Mouse (Mus musculus) testis, postnatal 14 days (tissue): ENCODE data around the gene Bcap29.
"Not testable (repeated sequence)": the region's sequence is repeated elsewhere in the genome, so short reads cannot be mapped to it uniquely, and the experiment has no call there.

Source experiments
- DNase-seq: peaks from one replicate; pipeline ENCODE4 v3.0.0; 2021; ENCODE audit warnings: low spot score

Bcap29 gene

DNA sequence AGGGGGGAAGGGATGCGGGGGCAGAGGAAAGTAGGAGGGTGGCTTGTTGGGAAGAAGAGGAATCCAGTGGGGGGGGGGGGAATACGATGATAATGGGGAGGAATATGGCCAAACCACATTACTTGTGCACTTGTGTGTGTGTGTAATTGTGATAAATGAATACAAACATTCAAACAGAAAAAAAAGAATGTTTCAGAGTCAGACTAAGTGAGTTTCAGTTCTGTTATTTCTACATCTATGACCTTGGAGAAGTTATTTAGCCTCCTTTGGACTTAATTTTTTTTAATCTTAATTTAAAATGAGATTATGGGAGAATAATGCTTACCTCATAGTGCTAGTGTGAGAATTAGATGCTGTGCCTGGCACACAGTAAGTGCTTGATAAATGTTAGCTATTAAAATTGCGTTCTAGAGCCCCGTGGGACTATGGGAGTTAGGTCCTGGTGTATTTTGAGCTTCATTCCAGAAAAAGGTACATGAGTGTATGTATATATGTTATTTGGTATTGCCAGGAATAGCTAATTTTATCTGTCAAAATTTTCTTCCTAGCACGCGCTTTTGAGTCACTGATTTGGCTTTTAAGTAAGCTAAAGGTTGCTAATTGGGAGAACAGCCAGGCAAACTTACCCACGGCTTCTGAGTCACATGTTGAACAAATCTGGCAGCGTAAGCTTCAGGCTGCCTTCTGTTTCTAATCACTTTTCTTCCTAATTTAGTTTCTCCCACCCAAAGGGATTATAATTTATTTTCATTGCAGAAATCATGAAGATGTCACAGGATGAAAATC is 55.6 kb downstream of the Bcap29 start:
- no peak for DNase-seq

DNA sequence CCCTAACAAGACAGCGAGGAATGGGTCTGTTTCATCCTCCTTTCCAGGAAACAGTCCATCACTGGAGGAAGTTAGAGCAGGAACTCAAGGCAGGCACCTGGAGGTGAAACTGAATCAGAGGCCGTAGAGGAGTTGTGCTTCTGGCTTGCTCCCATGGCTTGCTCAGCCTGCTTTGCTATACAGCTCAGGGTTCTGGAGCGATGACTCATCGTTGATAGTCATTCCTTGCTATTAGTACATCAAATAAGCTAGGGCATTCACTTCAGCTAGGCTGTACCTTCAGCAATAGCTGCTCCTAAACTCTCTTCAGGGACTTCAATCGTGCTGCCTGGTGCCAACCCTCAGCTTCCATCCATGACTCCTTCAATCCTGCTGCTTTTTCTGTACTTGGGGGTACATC is 60.0 kb downstream of the Bcap29 start:
- DNase-seq: no peak

DNA sequence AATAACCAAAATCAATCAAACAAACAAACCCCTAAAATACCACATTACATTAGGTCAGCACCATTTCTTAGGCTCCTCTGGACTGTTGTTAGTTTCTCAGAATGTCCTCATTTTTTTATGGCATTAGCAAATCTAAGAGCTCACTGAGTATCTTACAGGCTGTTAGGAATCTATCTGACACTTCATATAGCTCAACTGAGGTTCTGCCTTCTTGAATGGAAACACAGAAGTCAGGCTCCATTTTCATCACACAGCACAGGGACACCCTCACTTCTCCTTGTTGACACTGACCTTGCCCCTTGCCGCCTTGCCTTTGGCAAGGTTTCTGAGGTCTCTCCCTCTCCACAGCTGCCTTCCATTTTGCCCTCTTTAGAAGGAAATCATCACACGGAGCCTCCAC is 64.7 kb downstream of the Bcap29 start:
- DNase-seq: no peak

DNA sequence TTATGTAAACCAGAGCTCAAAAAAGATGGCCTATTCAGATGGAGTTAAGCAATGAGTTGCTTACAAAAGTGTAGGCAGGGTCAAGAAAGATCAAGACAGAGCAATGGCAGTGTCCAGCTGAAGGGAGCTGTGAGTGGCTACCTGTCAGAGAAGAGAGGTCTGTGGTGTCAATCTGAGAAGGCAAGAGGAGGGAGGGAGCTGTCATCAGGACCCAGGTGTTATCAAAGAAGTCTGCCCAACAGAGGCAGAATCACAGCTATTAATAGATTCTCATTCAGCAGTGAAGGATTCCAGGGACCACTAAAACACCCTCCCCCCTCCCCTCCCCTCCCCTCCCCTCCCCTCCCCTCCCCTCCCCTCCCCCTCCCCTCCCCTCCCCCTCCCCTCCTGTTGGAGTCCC is 65.8 kb downstream of the Bcap29 start:
- DNase-seq: no peak

DNA sequence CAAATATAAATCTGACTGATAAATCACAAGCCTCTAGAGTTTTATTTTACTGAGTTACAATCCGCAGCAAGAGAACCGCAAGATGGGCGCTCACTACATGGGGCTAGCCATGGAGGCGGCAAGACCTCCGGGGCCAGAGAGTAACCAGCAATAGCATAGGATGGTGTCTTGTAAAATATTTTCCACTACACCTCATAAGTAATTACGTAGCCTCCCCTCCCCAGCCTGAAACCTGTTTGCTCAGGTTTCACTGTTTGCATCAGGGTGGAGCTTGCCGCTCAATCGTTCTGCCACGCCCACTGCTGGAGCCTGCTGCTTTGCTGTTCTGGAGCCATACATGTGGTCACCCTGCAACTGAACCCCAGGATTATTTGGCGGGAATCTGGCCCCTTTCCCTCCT is 66.9 kb downstream of the Bcap29 start:
- DNase-seq: not testable (repeated sequence)

DNA sequence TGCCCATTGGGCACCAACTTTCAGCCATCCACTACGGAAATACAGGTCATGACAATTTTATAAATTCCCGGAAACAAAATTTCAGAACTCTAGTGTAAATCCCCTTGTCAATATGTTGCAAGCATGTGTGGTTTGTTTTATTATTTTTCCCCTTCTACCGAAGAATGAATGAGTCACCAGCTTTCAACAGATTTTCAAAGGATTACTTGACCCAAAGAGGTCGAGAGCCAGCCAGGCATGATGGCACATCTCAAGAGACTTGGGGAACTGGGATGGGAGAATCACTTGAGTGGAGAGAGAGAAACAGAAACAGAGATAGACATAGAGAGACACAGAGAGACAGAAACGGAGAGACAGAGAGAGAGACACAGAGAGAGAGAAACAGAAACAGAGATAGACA is 73.7 kb downstream of the Bcap29 start:
- no peak for DNase-seq

DNA sequence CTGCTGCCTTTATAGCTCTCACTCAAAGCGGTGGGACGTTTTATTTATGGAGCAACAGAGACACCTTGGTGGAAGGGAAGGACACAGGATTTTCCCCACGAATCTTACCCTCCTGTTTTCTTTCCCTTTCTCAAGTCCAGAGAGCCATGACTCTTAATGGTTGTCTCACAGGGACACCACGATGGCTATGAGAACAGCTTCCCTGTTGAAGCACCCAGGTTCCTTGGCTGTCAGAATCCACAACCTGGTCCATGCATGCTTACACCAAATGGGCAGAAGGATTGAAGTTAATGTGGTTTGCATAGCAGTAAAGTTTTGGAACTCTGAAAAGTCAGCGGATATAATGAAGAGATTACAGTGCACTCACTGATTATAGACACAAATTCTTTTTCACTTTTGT is 74.5 kb downstream of the Bcap29 start:
- no peak for DNase-seq

DNA sequence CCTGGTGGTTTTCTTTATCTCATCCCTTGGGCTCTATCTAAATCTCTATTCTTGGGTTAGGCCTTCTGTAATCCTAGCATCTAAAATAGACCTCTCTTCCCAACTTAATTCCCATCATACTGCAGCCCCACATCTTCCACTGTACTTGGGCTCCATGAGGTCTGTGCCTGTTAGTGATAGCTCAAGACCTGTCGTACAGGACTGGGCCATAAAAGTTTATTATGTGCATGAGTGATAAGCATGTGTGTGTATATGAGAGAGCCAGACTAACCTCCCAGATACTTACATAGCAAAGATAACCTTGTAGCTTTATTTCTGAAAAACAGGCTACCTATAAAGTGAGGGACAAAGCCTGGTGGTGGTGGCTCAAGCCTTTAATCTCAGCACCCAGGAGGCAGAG is 80.1 kb downstream of the Bcap29 start:
- DNase-seq: no peak

DNA sequence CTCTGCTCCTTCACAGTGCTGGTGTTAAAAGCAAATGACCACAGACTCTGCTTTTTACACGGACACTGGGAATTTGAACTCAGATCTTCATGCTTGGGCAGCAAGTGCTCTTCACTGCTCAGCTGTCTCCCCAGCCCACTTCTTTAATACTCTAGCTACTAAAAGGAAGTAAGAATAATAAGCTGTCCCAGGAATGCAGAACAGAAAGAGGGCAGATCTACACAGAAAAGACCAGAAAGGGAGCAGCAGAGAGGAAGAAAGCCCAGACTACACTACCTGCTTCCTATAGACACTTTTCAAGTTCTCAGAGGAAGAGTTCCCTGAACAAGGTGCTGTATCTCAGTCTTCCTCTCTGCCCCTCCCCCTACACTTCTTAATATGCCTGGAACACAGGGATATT is 83.2 kb downstream of the Bcap29 start:
- DNase-seq: no peak

DNA sequence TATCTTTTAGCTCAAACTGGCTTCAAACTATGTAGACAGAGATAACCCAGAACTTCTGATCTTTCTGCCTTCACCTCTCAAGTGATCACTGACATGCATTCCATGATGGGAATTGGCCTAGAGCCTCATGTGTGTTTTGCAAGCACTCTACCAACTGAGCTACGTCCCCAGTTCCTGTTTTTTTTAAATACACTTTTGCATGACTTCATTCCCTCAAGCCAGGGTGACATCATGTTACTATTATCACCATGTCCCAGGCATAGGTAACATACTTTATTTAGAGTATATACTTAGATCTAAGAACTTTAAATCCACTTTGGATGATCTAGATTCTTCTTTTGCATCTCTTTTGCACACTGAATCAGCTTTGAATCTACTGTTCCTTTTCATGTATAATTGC is 88.4 kb downstream of the Bcap29 start:
- no peak for DNase-seq

DNA sequence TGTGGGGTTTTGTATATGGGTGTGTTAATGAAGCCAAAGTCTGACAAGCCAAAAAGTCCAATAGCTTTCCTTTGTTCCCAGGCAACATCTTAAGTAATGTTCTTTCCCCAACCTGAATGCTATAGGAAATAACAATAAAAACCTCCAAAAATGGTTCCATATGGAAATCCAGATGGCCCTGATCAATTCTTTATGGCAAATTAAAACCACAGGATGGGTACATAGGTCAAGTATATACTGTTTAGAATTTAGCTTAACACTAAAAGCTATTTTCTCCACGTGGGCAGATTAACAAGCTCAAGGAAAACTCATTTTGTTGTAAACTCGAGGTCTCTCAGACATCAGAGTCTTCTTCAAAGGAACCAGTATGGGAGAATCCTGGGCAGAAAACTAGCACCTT is 89.2 kb downstream of the Bcap29 start:
- DNase-seq: no peak

DNA sequence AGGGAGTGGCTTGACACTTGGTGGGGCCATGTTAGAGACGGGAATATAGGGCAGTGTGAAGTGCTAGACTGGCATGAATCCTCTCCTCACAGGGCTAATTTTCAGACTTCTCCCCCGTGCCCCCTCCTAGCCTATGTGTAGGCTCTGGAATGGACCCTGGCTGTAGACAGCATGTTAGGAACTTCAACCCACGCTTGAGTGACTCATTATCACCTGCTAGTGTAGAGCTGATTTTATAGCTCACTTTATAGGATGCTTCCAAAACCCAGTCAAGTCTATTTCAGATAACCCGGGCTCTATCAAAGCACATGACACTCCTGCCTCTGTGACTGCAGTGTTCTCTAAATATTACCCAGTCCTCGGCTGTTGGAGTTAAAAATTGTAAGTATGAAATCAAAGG is 92.9 kb downstream of the Bcap29 start:
- DNase-seq: no peak
